Mouse (Mus musculus) heart, postnatal 0 days (tissue): Measurements from ENCODE around the gene Hif1an. TPM values are rescaled to one million over a fixed set of nuclear protein-coding genes. Genes with fewer than 3 reads are reported as not detected.
A peak's percentile ranks its signal among the peaks of the same experiment; 100 is the strongest.

Experiments
- ATAC-seq: fragments of 200-750 bp; cut with Nextera tagmentation; 2 replicates; pipeline ENCODE4 v1.8.0; 2017; ENCODE audit warnings: low read depth, moderate number of reproducible peaks, moderate library complexity; ENCODE audit not compliant: insufficient read depth
- DNase-seq: peaks from one replicate; pipeline ENCODE4 v3.0.0-alpha.2; 2016; ENCODE audit warnings: low spot score
- H3K27ac ChIP-seq: fragments of 300-500 bp; sonication (generic); 2 replicates; pipeline ENCODE4 v1.5.1; 2014; ENCODE audit warnings: low read depth, mild to moderate bottlenecking
- H3K27me3 ChIP-seq: fragments of 300-500 bp; sonication (generic); 2 replicates; pipeline ENCODE4 v1.6.1; 2014; ENCODE audit warnings: low read length, mixed read lengths; ENCODE audit not compliant: control insufficient read depth, insufficient read depth
- H3K36me3 ChIP-seq: fragments of 300-500 bp; sonication (generic); replicated peaks from 2 replicates; pipeline ENCODE4 v1.6.1; 2014; ENCODE audit warnings: low read length, mixed read lengths; ENCODE audit not compliant: control insufficient read depth, insufficient read depth
- H3K4me1 ChIP-seq: fragments of 300-500 bp; sonication (generic); 2 replicates; pipeline ENCODE4 v1.6.1; 2014; ENCODE audit warnings: antibody characterized with exemption; ENCODE audit not compliant: control insufficient read depth, insufficient read depth
- H3K4me2 ChIP-seq: fragments of 300-500 bp; sonication (generic); 2 replicates; pipeline ENCODE4 v1.6.1; 2014; ENCODE audit warnings: low read depth, mild to moderate bottlenecking, low read length, moderate library complexity
- H3K4me3 ChIP-seq: fragments of 300-500 bp; sonication (generic); 2 replicates; pipeline ENCODE4 v1.5.1; 2014; ENCODE audit warnings: low read depth, low read length
- H3K9ac ChIP-seq: fragments of 300-500 bp; sonication (generic); replicated peaks from 2 replicates; pipeline ENCODE4 v1.6.1; 2014; ENCODE audit warnings: low read depth, low read length, mixed read lengths
- H3K9me3 ChIP-seq: fragments of 300-500 bp; sonication (generic); replicated peaks from 2 replicates; pipeline ENCODE4 v1.6.1; 2016; ENCODE audit warnings: low read length; ENCODE audit not compliant: control insufficient read depth
- CTCF ChIP-seq: IDR thresholded peaks from 2 replicates; pipeline ENCODE4 v1.5.1; 2016; ENCODE audit warnings: antibody characterized with exemption, control low read depth, low read depth
- EP300 ChIP-seq: IDR thresholded peaks from 2 replicates; pipeline ENCODE4 v1.6.1; 2016; ENCODE audit warnings: antibody characterized with exemption, low read depth
- WGBS: fragments of 180-500 bp; shearing (Covaris S2); extraction: QIAGEN DNeasy Blood & Tissue Kit; methylation state at CpG from one replicate; pipeline ENCODE4 v1.1.7; 2014; 5-methylcytosine and 5-hydroxymethylcytosine counted together
- polyA plus RNA-seq: library from polyadenylated mRNA; unstranded; fragments of >200 nt; fragmentation: Nextera tagmentation; extraction: Ambion mirVana; gene quantifications from 2 replicates; pipeline ENCODE4 v1.2.1, GENCODE M21; 2015
- total RNA-seq: library from RNA; depleted of rRNA; stranded (reverse); fragments of >200 nt; gene quantifications from 2 replicates; pipeline ENCODE4 v1.2.3, GENCODE M21; 2014; ENCODE audit warnings: low replicate concordance; rRNA removed

Hif1an gene
- total RNA-seq (10.5 and 16.9 TPM in 2 replicates), polyA plus RNA-seq (14.4 and 15.9 TPM in 2 replicates)

DNA sequence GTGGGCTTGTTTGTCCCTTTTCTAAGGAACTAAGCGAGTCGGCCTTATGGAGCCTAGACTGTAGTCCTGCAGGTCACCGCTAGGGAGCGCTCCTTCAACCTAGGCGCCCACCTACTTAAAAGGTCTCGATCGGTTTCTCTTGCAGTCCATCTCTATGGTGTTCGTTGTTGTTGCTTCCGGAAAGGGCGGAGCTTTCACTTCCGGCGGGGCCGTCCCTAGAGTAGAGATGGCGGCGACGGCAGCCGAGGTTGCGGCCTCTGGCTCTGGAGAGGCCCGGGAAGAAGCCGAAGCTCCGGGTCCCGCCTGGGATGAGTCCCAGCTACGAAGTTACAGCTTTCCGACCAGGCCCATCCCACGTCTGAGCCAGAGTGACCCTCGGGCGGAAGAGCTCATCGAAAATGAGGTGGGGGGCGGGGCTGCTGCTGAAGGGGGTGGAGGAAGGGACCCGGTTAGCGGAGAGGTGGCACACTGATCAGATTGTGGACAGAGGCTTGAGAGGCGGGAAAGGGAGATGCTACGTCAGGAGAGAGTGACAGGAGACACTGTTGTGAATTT lies at the start of gene Hif1an:
Gene Hif1an, plus strand, starts transcription at position 199 of the 555 bp plus-strand sequence.
- Histone ChIP-seq H3K27me3 (no peaks in the 10 kb centered on the region), H3K9ac (peak within 1 kb of the TSS; percentile 65), H3K4me2 (peak within 1 kb of the TSS; percentile 80), H3K4me1 (peaks cover 17% of the 10 kb centered on the region), H3K27ac (peak within 1 kb of the TSS; percentile 77), H3K4me3 (peak within 1 kb of the TSS; percentile 87), H3K36me3 (peaks cover 23% of the 10 kb centered on the region), H3K9me3 (no peaks in the 10 kb centered on the region)
- under 1% methylated on average over 33 of the region's 33 CpGs for WGBS
- ATAC-seq (peak; percentile 99), DNase-seq (peak; percentile 95)
- TF ChIP-seq CTCF: peak; percentile 94
- peak; percentile 50; the same call in 1 of the 2 replicates for TF ChIP-seq EP300

DNA sequence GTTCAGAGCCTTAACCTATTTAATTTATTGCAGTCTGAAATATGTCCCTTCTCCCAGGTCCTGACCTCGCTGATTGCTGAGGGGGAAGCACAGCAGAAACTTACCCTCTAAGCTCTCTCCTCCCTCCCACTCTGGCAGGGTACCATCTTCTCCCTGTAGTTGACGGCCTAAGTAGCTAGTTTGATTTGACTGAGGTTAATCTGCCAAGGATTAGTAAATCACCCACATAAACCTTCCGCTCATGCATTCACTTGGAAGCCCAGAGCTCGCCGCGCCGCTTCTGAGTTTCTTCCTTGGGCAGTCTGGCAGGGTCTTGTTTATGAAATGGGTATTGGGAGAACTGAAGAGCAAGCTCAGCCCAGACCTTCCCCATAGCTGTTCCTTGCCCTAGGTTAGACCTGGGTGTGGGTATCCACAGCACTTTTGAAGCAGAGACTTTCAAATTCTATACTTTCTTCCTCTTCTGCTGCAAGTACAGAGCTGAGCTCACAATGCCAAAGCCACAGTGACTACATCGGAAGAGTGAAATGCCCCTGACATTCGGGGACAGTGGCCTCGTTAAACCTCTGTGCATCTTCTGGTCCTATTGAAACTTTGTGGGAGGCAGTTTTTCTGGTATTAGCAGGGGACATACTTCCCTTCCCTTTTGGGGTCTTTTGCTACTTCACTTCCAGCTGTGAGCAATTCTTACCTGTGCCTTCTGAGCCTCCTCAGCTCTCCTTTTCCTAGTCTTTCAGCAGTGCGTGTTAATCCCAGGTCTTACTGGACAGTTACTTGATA lies 49.4 kb upstream of the Hif1an start:
- H3K4me3 ChIP-seq: no peak overlapping the region
- peaks cover 69% of the 10 kb centered on the region for H3K27me3 ChIP-seq
- H3K9ac ChIP-seq: no peak overlapping the region
- 34% methylated on average over 11 of the region's 11 CpGs for WGBS
- ATAC-seq (no peak), DNase-seq (no peak)
- H3K4me2 ChIP-seq: no peak overlapping the region
- H3K36me3 ChIP-seq: no peaks in the 10 kb centered on the region
- TF ChIP-seq EP300: no peak
- no peak for TF ChIP-seq CTCF
- H3K4me1 ChIP-seq: 0 out of 2 replicates have a peak, but pooled peaks cover 7% of the 10 kb centered on the region
- H3K27ac ChIP-seq: no peak overlapping the region
- H3K9me3 ChIP-seq: no peaks in the 10 kb centered on the region

DNA sequence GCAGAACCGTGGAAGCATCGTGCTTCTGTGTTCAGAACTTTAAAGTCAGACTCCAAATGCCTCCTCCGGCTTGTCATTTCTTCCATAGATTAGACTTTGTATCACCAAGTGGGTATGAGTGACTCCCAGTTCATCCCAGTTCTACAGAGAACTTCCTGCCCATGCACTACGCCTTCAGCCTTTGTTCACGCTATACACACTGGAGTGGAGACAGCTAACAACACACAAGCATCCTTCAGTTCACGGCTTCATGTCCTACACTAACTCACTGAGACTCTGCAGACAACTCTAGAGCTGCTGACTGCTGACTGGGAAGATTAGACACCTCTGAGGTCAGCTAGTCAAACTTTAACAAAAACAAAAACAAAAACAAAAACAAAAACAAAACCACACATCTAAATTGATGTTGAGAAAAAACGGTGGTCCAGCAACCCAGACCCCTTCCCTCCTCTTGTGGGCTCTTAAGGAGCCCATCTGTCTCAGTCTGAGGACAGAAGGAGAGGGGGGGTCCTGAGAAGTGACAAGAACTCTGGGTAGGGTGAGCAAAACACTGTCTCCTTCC lies 48.6 kb upstream of the Hif1an start:
- no peak for TF ChIP-seq EP300
- no peak for TF ChIP-seq CTCF
- 0 out of 2 replicates have a peak, but pooled peaks cover 7% of the 10 kb centered on the region for H3K4me1 ChIP-seq
- H3K27ac ChIP-seq: no peak overlapping the region

DNA sequence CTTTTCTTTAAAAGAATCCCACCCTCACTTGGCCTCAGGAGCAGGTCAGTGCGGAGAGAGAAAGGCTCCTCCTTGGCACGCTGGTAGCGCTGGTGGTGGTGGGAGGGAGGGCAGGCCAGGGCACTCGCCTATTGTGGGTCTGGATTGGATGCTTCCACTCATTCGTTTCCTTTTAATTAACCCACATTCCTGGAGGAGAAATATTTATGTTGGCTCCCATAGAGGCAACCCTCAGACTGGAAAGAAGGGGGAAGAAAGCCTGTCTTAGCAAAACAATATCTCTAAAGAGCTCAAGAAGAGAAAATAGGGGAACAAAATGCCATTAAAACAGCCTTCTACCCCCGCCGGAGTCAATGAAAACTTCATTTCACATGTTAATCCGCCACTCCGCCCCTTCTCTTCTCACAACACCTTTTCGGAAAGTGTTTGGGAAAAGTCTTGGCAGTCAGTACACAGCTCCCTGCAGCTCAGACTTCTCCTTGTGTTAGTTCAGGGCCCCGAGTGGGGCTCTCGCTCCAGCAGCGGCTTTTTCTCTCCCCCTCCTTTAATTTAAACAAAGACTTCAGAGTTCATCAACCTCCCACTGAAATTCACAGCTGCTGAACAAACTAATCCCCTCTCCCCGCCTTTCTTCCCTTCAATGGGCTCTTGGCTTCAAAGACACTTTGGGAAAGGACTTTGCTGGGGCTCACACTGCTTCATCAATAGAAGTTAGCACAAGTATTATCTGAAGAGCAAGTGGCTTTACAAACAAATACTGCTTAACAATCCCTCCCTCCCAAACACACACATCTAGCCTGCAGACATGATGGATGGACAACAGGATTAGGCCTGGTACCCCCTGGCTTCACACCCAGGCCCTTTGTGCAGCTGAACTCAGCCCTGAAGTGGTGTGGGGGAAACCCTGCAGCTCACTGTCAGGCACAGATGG lies 47.9 kb upstream of the Hif1an start:
- H3K9me3 ChIP-seq: no peaks in the 10 kb centered on the region
- TF ChIP-seq EP300 (no peak), CTCF (no peak)
- DNase-seq: no peak
- no peak overlapping the region for H3K27ac ChIP-seq
- no peak overlapping the region for H3K9ac ChIP-seq
- no peak for ATAC-seq
- WGBS: 48% methylated on average over 14 of the region's 14 CpGs
- no peaks in the 10 kb centered on the region for H3K36me3 ChIP-seq
- no peak overlapping the region for H3K4me3 ChIP-seq
- 0 out of 2 replicates have a peak, but pooled peaks cover 7% of the 10 kb centered on the region for H3K4me1 ChIP-seq
- H3K27me3 ChIP-seq: peaks cover 57% of the 10 kb centered on the region
- no peak overlapping the region for H3K4me2 ChIP-seq

More for the DNA sequence above, 48.6 kb upstream of the Hif1an start:
- Histone ChIP-seq H3K9me3 (no peaks in the 10 kb centered on the region), H3K27me3 (peaks cover 63% of the 10 kb centered on the region), H3K4me2 (no peak overlapping the region), H3K36me3 (no peaks in the 10 kb centered on the region), H3K4me3 (no peak overlapping the region), H3K9ac (no peak overlapping the region)
- WGBS: 29% methylated on average over 7 of the region's 7 CpGs
- no peak for DNase-seq
- ATAC-seq: no peak

DNA sequence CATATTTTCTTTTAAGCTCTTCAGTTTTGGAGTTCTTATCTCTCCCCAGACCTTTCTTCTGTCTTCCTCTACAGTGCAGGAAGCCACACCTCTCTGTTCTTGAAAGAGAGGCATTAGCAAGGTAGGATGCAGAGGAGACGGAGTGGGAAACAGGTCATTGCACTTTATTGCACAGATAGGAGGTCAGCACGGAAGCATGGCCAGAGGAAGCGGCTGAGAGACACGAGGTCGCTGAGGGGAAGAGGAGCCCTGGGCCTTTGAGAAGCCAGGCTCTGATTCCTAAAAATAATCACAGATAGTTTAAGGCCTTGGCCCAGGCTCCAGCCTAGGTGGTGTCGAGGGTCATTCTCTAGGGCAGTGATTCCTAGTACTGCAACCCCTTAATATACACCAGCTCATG lies 46.9 kb upstream of the Hif1an start:
- 0 out of 2 replicates have a peak, but pooled peaks cover 4% of the 10 kb centered on the region for H3K4me1 ChIP-seq
- ATAC-seq: no peak
- no peak overlapping the region for H3K4me2 ChIP-seq
- H3K4me3 ChIP-seq: no peak overlapping the region
- 42% methylated on average over 6 of the region's 6 CpGs for WGBS
- no peak for DNase-seq
- H3K9ac ChIP-seq: no peak overlapping the region
- no peaks in the 10 kb centered on the region for H3K9me3 ChIP-seq
- peaks cover 47% of the 10 kb centered on the region for H3K27me3 ChIP-seq
- H3K36me3 ChIP-seq: no peaks in the 10 kb centered on the region
- no peak for TF ChIP-seq CTCF
- no peak for TF ChIP-seq EP300
- H3K27ac ChIP-seq: no peak overlapping the region
